Mouse (Mus musculus) hindbrain, embryonic 10.5 days (tissue): ENCODE measurements at regions not wholly inside any gene's neighbourhood (a gene's known extent, or its start where the extent isn't known, plus 50 kb on each side); places are given as distances from the start of the nearest gene placed in this dataset.
A peak's percentile ranks its signal among the peaks of the same experiment; 100 is the strongest.

Source experiments
- DNase-seq: peaks from one replicate; pipeline ENCODE4 v3.0.0-alpha.2; 2017; ENCODE audit warnings: low spot score
- H3K27ac ChIP-seq: fragments of 300-500 bp; sonication (generic); 2 replicates; pipeline ENCODE4 v1.5.1; 2016; ENCODE audit warnings: mild to moderate bottlenecking, moderate library complexity
- H3K27me3 ChIP-seq: fragments of 300-500 bp; sonication (generic); 2 replicates; pipeline ENCODE4 v1.6.1; 2016; ENCODE audit warnings: mild to moderate bottlenecking; ENCODE audit not compliant: poor library complexity, insufficient read depth, severe bottlenecking
- H3K36me3 ChIP-seq: fragments of 300-500 bp; sonication (generic); 2 replicates; pipeline ENCODE4 v1.6.1; 2016; ENCODE audit warnings: mild to moderate bottlenecking, moderate library complexity
- H3K4me1 ChIP-seq: fragments of 300-500 bp; sonication (generic); replicated peaks from 2 replicates; pipeline ENCODE4 v1.6.1; 2016; ENCODE audit warnings: mild to moderate bottlenecking
- H3K4me3 ChIP-seq: fragments of 300-500 bp; sonication (generic); 2 replicates; pipeline ENCODE4 v1.5.1; 2016; ENCODE audit warnings: mild to moderate bottlenecking, moderate library complexity
- H3K9me3 ChIP-seq: fragments of 300-500 bp; sonication (generic); 2 replicates; pipeline ENCODE4 v1.6.1; 2016; ENCODE audit warnings: mild to moderate bottlenecking, moderate library complexity
- WGBS: fragments of 180-500 bp; shearing (Covaris S2); methylation state at CpG from one replicate; pipeline ENCODE4 v1.1.7; 2016; 5-methylcytosine and 5-hydroxymethylcytosine counted together

- H3K4me1 ChIP-seq: peaks cover 11% of the 10 kb centered on the region
- H3K36me3 ChIP-seq: no peaks in the 10 kb centered on the region
- WGBS: 89% methylated on average over 3 of the region's 3 CpGs
- no peak overlapping the region for H3K27ac ChIP-seq
- H3K9me3 ChIP-seq: no peaks in the 10 kb centered on the region
- no peaks in the 10 kb centered on the region for H3K27me3 ChIP-seq
- DNase-seq: no peak
- no peak overlapping the region for H3K4me3 ChIP-seq
These were observed 192.0 kb downstream of the Mycn start for GRCm38 (mm10) chr12:12749690-12750089.

- no peak for DNase-seq
- WGBS: 34% methylated on average over 4 of the region's 4 CpGs
These were observed 194.8 kb downstream of the Mycn start for GRCm38 (mm10) chr12:12746852-12747454.

GRCm38 (mm10) chr12:12744492-12744891 lies 197.2 kb downstream of the Mycn start:
- 73% methylated on average over 2 of the region's 2 CpGs for WGBS
- H3K36me3 ChIP-seq: no peaks in the 10 kb centered on the region
- H3K27me3 ChIP-seq: no peaks in the 10 kb centered on the region
- H3K9me3 ChIP-seq: no peaks in the 10 kb centered on the region
- H3K4me3 ChIP-seq: no peak overlapping the region
- no peak for DNase-seq
- no peak overlapping the region for H3K27ac ChIP-seq
- peaks cover 2% of the 10 kb centered on the region; the same call in 1 of the 2 replicates for H3K4me1 ChIP-seq

More at GRCm38 (mm10) chr12:12746852-12747454, 194.8 kb downstream of the Mycn start:
- Histone ChIP-seq H3K4me3 (no peak overlapping the region), H3K4me1 (peaks cover 2% of the 10 kb centered on the region; the same call in 1 of the 2 replicates), H3K9me3 (no peaks in the 10 kb centered on the region), H3K27me3 (no peaks in the 10 kb centered on the region), H3K27ac (no peak overlapping the region), H3K36me3 (no peaks in the 10 kb centered on the region)

- H3K27me3 ChIP-seq: no peaks in the 10 kb centered on the region
- H3K4me1 ChIP-seq: no peaks in the 10 kb centered on the region
- no peaks in the 10 kb centered on the region for H3K9me3 ChIP-seq
- 0 out of 2 replicates have a peak overlapping the region, but pooled peaks have one; percentile 17 for H3K27ac ChIP-seq
- H3K4me3 ChIP-seq: no peak overlapping the region
- no peak for DNase-seq
- H3K36me3 ChIP-seq: no peaks in the 10 kb centered on the region
- 69% methylated on average over 12 of the region's 12 CpGs for WGBS
These were observed 202.9 kb downstream of the Mycn start for GRCm38 (mm10) chr12:12738631-12739331.

GRCm38 (mm10) chr12:12725797-12726196 lies 215.9 kb downstream of the Mycn start:
- peaks cover 62% of the 10 kb centered on the region for H3K4me1 ChIP-seq
- H3K36me3 ChIP-seq: no peaks in the 10 kb centered on the region
- peaks cover 13% of the 10 kb centered on the region for H3K27me3 ChIP-seq
- 2% methylated on average over 9 of the region's 9 CpGs for WGBS
- H3K4me3 ChIP-seq: peak overlapping the region; percentile 40
- 0 out of 2 replicates have a peak, but pooled peaks cover 5% of the 10 kb centered on the region for H3K9me3 ChIP-seq
- peak; percentile 70 for DNase-seq
- peak overlapping the region; percentile 91 for H3K27ac ChIP-seq

GRCm38 (mm10) chr12:12725075-12725474 lies 216.6 kb downstream of the Mycn start:
- peak; percentile 88 for DNase-seq
- H3K27me3 ChIP-seq: peaks cover 18% of the 10 kb centered on the region
- H3K27ac ChIP-seq: peak overlapping the region; percentile 91
- 0 out of 2 replicates have a peak, but pooled peaks cover 5% of the 10 kb centered on the region for H3K9me3 ChIP-seq
- peaks cover 68% of the 10 kb centered on the region for H3K4me1 ChIP-seq
- peak overlapping the region; percentile 40 for H3K4me3 ChIP-seq
- H3K36me3 ChIP-seq: no peaks in the 10 kb centered on the region
- WGBS: 4% methylated on average over 13 of the region's 13 CpGs

- H3K4me3 ChIP-seq: peak overlapping the region; percentile 40
- peaks cover 25% of the 10 kb centered on the region for H3K27me3 ChIP-seq
- peak overlapping the region; percentile 91 for H3K27ac ChIP-seq
- H3K4me1 ChIP-seq: peaks cover 68% of the 10 kb centered on the region
- no peak for DNase-seq
- 41% methylated on average over 12 of the region's 12 CpGs for WGBS
- no peaks in the 10 kb centered on the region for H3K9me3 ChIP-seq
- H3K36me3 ChIP-seq: no peaks in the 10 kb centered on the region
These were observed 217.8 kb downstream of the Mycn start for GRCm38 (mm10) chr12:12723724-12724487.

- Histone ChIP-seq H3K27me3 (peaks cover 25% of the 10 kb centered on the region), H3K27ac (peak overlapping the region; percentile 91), H3K4me1 (peaks cover 68% of the 10 kb centered on the region), H3K4me3 (peak overlapping the region; percentile 40), H3K9me3 (no peaks in the 10 kb centered on the region), H3K36me3 (no peaks in the 10 kb centered on the region)
- peak; percentile 74 for DNase-seq
- 28% methylated on average over 20 of the region's 20 CpGs for WGBS
These were observed 218.6 kb downstream of the Mycn start for GRCm38 (mm10) chr12:12722982-12723661.

GRCm38 (mm10) chr12:12716691-12717090 lies 225.0 kb downstream of the Mycn start:
- H3K9me3 ChIP-seq: no peaks in the 10 kb centered on the region
- no peaks in the 10 kb centered on the region for H3K36me3 ChIP-seq
- H3K4me3 ChIP-seq: no peak overlapping the region
- DNase-seq: no peak
- peaks cover 28% of the 10 kb centered on the region for H3K4me1 ChIP-seq
- H3K27me3 ChIP-seq: peaks cover 19% of the 10 kb centered on the region
- peak overlapping the region; percentile 42 for H3K27ac ChIP-seq
- 95% methylated on average over 9 of the region's 9 CpGs for WGBS

- Histone ChIP-seq H3K27me3 (peaks cover 16% of the 10 kb centered on the region), H3K9me3 (no peaks in the 10 kb centered on the region), H3K4me3 (no peak overlapping the region), H3K27ac (peak overlapping the region; percentile 42), H3K4me1 (peaks cover 27% of the 10 kb centered on the region), H3K36me3 (no peaks in the 10 kb centered on the region)
- no peak for DNase-seq
- 86% methylated on average over 7 of the region's 7 CpGs for WGBS
These were observed 225.6 kb downstream of the Mycn start for GRCm38 (mm10) chr12:12715956-12716669.

- Histone ChIP-seq H3K4me3 (no peak overlapping the region), H3K9me3 (no peaks in the 10 kb centered on the region), H3K4me1 (peaks cover 27% of the 10 kb centered on the region), H3K36me3 (no peaks in the 10 kb centered on the region), H3K27ac (peak overlapping the region; percentile 42; the same call in 1 of the 2 replicates), H3K27me3 (peaks cover 10% of the 10 kb centered on the region)
- DNase-seq: no peak
- 76% methylated on average over 4 of the region's 4 CpGs for WGBS
These were observed 226.2 kb downstream of the Mycn start for GRCm38 (mm10) chr12:12715528-12715927.

- H3K4me1 ChIP-seq: peaks cover 34% of the 10 kb centered on the region
- no peak overlapping the region for H3K4me3 ChIP-seq
- peaks cover 11% of the 10 kb centered on the region; the same call in 1 of the 2 replicates for H3K9me3 ChIP-seq
- no peaks in the 10 kb centered on the region; the same call in 1 of the 2 replicates for H3K36me3 ChIP-seq
- 37% methylated on average over 6 of the region's 6 CpGs for WGBS
- H3K27me3 ChIP-seq: no peaks in the 10 kb centered on the region; the same call in 1 of the 2 replicates
- peak; percentile 61 for DNase-seq
- peak overlapping the region; percentile 89 for H3K27ac ChIP-seq
These were observed 231.5 kb downstream of the Mycn start for GRCm38 (mm10) chr12:12710184-12710609.
